Mouse (Mus musculus): Measurements from ENCODE around the gene Krt24.

Krt24 gene

GRCm38 (mm10) chr11:99284833-99285312 is at the start of gene Krt24:
Gene Krt24 (minus strand): TSS chr11:99285262.
- DNase-seq (ENCODE audit: low spot score): no peak

GRCm38 (mm10) chr11:99333426-99333825 is 48.4 kb upstream of the Krt24 start:
- DNase-seq (ENCODE audit: low spot score): peak; percentile 62

- no peak for DNase-seq (ENCODE audit: low spot score)
Observed at GRCm38 (mm10) chr11:99329655-99330054, 44.6 kb upstream of the Krt24 start.

- no peak for DNase-seq (ENCODE audit: low spot score)
Observed at GRCm38 (mm10) chr11:99322851-99323250, 37.8 kb upstream of the Krt24 start, which contains the start of gene Krt25. Gene Krt25 (minus strand): TSS chr11:99322951.

GRCm38 (mm10) chr11:99321094-99321493 is 36.0 kb upstream of the Krt24 start:
- DNase-seq (ENCODE audit: low spot score): no peak

- DNase-seq (ENCODE audit: low spot score): no peak
Observed at GRCm38 (mm10) chr11:99319127-99319526, 34.1 kb upstream of the Krt24 start.

GRCm38 (mm10) chr11:99316543-99316942 is 31.5 kb upstream of the Krt24 start:
- DNase-seq (ENCODE audit: low spot score): no peak

GRCm38 (mm10) chr11:99314594-99314993 is 29.5 kb upstream of the Krt24 start:
- no peak for DNase-seq (ENCODE audit: low spot score)

- no peak for DNase-seq (ENCODE audit: low spot score)
Observed at GRCm38 (mm10) chr11:99310882-99311281, 25.8 kb upstream of the Krt24 start.

GRCm38 (mm10) chr11:99307579-99307978 is 22.5 kb upstream of the Krt24 start:
- DNase-seq (ENCODE audit: low spot score): peak; percentile 38

GRCm38 (mm10) chr11:99295039-99295438 is 10.0 kb upstream of the Krt24 start:
- DNase-seq (ENCODE audit: low spot score): no peak

- no peak for DNase-seq (ENCODE audit: low spot score)
Observed at GRCm38 (mm10) chr11:99292846-99293245, 7.8 kb upstream of the Krt24 start.

GRCm38 (mm10) chr11:99284011-99284410 is 1.1 kb downstream of the Krt24 start:
- no peak for DNase-seq (ENCODE audit: low spot score)

- no peak for DNase-seq (ENCODE audit: low spot score)
Observed at GRCm38 (mm10) chr11:99283334-99283733, 1.7 kb downstream of the Krt24 start.

- DNase-seq (ENCODE audit: low spot score): no peak
Observed at GRCm38 (mm10) chr11:99281116-99281515, 3.9 kb downstream of the Krt24 start.

- DNase-seq (ENCODE audit: low spot score): no peak
Observed at GRCm38 (mm10) chr11:99279986-99280385, 5.1 kb downstream of the Krt24 start.

- DNase-seq (ENCODE audit: low spot score): no peak
Observed at GRCm38 (mm10) chr11:99276786-99277185, 8.3 kb downstream of the Krt24 start.

- DNase-seq (ENCODE audit: low spot score): no peak
Observed at GRCm38 (mm10) chr11:99275624-99276023, 9.4 kb downstream of the Krt24 start.

GRCm38 (mm10) chr11:99272721-99273120 is 12.3 kb downstream of the Krt24 start:
- DNase-seq (ENCODE audit: low spot score): no peak

GRCm38 (mm10) chr11:99269192-99269591 is 15.9 kb downstream of the Krt24 start:
- no peak for DNase-seq (ENCODE audit: low spot score)

GRCm38 (mm10) chr11:99265796-99266195 is 19.3 kb downstream of the Krt24 start:
- no peak for DNase-seq (ENCODE audit: low spot score)

GRCm38 (mm10) chr11:99265220-99265619 is 19.8 kb downstream of the Krt24 start:
- DNase-seq (ENCODE audit: low spot score): no peak

GRCm38 (mm10) chr11:99256213-99256612 is 28.8 kb downstream of the Krt24 start:
- DNase-seq (ENCODE audit: low spot score): no peak

GRCm38 (mm10) chr11:99255316-99255715 is 29.7 kb downstream of the Krt24 start:
- no peak for DNase-seq (ENCODE audit: low spot score)

GRCm38 (mm10) chr11:99253893-99254292 is 31.2 kb downstream of the Krt24 start:
- DNase-seq (ENCODE audit: low spot score): no peak
